Mouse (Mus musculus): ENCODE results near the gene Kif13a. TPM values are rescaled to one million over a fixed set of nuclear protein-coding genes. Genes with fewer than 3 reads are reported as not detected.

The Kif13a gene
- polyA plus RNA-seq, 1 experiment from 2014 or later: 13.8 TPM

DNA sequence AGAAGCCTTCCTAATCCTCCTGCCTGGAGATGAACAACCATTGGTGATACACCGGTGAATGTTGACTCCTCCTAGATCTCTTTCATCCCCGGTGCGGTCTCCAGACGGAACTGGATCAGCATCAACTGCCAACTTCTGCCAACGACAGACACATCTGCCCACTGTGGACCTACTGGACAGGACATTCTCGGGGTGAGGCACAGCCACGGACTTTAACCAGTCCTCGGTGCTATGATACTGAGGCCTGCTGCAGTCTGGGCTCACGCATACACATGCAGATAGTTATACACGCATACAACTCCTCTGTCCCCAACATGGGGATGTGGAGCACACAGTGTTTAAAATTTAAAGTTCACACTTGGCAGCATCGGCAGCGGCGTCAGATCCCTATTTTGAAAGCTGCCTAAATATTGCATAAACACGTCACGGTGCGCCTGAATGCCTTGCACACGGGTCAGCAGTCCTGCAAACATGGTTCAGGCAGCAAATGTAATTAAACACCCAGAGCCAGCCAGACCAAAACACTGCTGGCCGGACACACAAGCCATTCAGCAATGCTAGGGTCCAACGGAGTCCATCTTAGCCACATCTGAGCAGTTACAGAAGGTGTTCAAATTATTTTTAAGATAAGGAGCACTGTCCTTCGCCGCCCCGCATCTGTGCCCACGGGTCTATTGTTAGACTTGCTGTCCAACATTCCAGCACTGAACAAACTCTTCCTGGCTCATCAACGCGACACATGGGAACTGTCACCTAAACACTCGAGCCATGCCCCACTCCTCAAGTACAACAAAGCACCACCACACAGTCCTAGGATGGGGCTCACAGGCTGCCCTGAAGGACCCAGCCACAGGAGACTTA is 44.5 kb downstream of the Kif13a start:
- ATAC-seq (replicated peaks; ENCODE audit: low FRiP score) (no peak), DNase-seq (ENCODE audit: low spot score) (no peak)
- no peak overlapping the region for H3K9ac ChIP-seq (ENCODE audit: low read depth, low read length)
- no peaks in the 10 kb centered on the region for H3K27me3 ChIP-seq (replicated peaks; ENCODE audit: control insufficient read depth, insufficient read depth, low read length)
- H3K27ac ChIP-seq (ENCODE audit: low read depth, low read length): no peak overlapping the region
- H3K4me1 ChIP-seq (replicated peaks; ENCODE audit: control insufficient read depth, insufficient read depth, low read length): peaks cover 19% of the 10 kb centered on the region
- WGBS: 83% methylated on average over 26 of the region's 26 CpGs
- H3K36me3 ChIP-seq (ENCODE audit: control insufficient read depth, insufficient read depth, low read length): no peaks in the 10 kb centered on the region
- H3K4me2 ChIP-seq: no peak overlapping the region
- no peak overlapping the region for H3K4me3 ChIP-seq (ENCODE audit: low read depth, low read length)
- H3K9me3 ChIP-seq (ENCODE audit: control insufficient read depth, low read length): no peaks in the 10 kb centered on the region

DNA sequence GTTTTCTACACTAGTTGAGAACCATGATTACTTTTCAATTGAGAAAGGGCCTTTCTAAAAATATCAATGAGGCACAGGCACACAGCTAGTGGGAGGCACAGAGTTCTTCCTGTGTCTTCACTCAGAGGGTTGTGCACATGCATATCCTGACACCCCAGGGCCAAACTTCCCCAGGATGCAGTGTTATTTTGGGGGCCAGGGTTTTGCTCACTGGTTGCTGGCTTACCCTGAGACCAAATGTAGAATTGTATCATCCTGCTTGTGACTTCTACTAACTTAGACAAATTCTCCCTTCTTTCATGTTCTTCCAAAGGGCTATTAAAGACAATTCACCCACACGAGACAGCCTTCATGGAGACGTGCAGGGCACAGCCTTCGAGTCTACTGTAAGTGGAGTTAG is 45.7 kb downstream of the Kif13a start:
- peaks cover 19% of the 10 kb centered on the region for H3K4me1 ChIP-seq (replicated peaks; ENCODE audit: control insufficient read depth, insufficient read depth, low read length)
- H3K36me3 ChIP-seq (ENCODE audit: control insufficient read depth, insufficient read depth, low read length): no peaks in the 10 kb centered on the region
- WGBS: 80% methylated on average over 3 of the region's 3 CpGs
- H3K4me2 ChIP-seq: no peak overlapping the region
- ATAC-seq (replicated peaks; ENCODE audit: low FRiP score): no peak
- DNase-seq (ENCODE audit: low spot score): no peak
- no peak overlapping the region for H3K9ac ChIP-seq (ENCODE audit: low read depth, low read length)
- no peak overlapping the region for H3K27ac ChIP-seq (ENCODE audit: low read depth, low read length)
- no peaks in the 10 kb centered on the region for H3K9me3 ChIP-seq (ENCODE audit: control insufficient read depth, low read length)
- H3K27me3 ChIP-seq (replicated peaks; ENCODE audit: control insufficient read depth, insufficient read depth, low read length): no peaks in the 10 kb centered on the region
- no peak overlapping the region for H3K4me3 ChIP-seq (ENCODE audit: low read depth, low read length)

- WGBS: 55% methylated on average over 10 of the region's 10 CpGs
- Histone ChIP-seq H3K27ac (ENCODE audit: low read depth, low read length) (no peak overlapping the region), H3K27me3 (replicated peaks; ENCODE audit: control insufficient read depth, insufficient read depth, low read length) (no peaks in the 10 kb centered on the region), H3K4me2 (no peak overlapping the region), H3K9ac (ENCODE audit: low read depth, low read length) (no peak overlapping the region), H3K9me3 (ENCODE audit: control insufficient read depth, low read length) (no peaks in the 10 kb centered on the region), H3K36me3 (ENCODE audit: control insufficient read depth, insufficient read depth, low read length) (no peaks in the 10 kb centered on the region), H3K4me1 (replicated peaks; ENCODE audit: control insufficient read depth, insufficient read depth, low read length) (peaks cover 19% of the 10 kb centered on the region), H3K4me3 (ENCODE audit: low read depth, low read length) (no peak overlapping the region)
- DNase-seq (ENCODE audit: low spot score) (no peak), ATAC-seq (replicated peaks; ENCODE audit: low FRiP score) (no peak)
Measured at GRCm38 (mm10) chr13:46883381-46883780, 46.3 kb downstream of the Kif13a start.

DNA sequence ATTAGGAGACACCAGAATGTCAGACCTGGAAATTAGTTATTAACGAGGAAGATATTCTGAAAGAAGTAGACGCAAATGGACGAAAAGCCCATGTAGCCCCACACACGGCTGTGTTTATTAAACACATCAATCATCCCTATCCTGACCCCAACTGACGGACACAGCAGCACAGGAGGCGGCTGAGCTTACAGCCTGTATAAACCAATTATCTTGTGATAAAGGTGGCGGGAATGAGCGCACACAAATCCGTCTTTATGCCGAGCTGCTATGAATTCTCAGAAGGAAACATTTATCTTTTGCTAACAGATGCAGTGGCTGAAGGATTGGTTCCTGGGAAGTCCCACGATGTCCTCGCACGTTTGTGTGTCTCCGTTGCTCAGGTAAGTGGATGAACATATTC is 48.9 kb downstream of the Kif13a start:
- no peaks in the 10 kb centered on the region for H3K27me3 ChIP-seq (replicated peaks; ENCODE audit: control insufficient read depth, insufficient read depth, low read length)
- ATAC-seq (replicated peaks; ENCODE audit: low FRiP score): no peak
- no peak for DNase-seq (ENCODE audit: low spot score)
- H3K9ac ChIP-seq (ENCODE audit: low read depth, low read length): no peak overlapping the region
- WGBS: 70% methylated on average over 14 of the region's 14 CpGs
- no peak overlapping the region for H3K4me3 ChIP-seq (ENCODE audit: low read depth, low read length)
- H3K4me1 ChIP-seq (replicated peaks; ENCODE audit: control insufficient read depth, insufficient read depth, low read length): peaks cover 23% of the 10 kb centered on the region
- H3K36me3 ChIP-seq (ENCODE audit: control insufficient read depth, insufficient read depth, low read length): no peaks in the 10 kb centered on the region
- no peak overlapping the region for H3K27ac ChIP-seq (ENCODE audit: low read depth, low read length)
- H3K9me3 ChIP-seq (ENCODE audit: control insufficient read depth, low read length): no peaks in the 10 kb centered on the region
- no peak overlapping the region for H3K4me2 ChIP-seq

DNA sequence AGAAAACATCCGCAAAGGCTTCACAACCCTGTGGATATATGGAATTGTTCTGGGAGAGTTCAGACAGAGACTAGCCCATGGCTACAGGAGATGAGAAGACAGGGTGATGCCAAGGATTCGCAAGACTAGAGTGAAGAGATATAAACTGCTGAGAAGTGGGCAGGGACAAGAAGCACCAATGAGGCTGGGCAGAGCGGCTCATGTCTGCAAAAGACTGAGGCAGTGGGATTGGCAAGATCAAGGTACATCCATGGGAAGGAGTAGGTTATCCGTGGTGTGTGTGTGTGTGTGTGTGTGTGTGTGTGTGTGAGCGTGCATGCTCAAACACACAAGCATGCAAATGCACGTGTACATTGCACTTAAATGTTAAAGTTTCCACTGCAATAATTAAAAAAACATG is 49.4 kb downstream of the Kif13a start:
- no peak overlapping the region for H3K27ac ChIP-seq (ENCODE audit: low read depth, low read length)
- ATAC-seq (replicated peaks; ENCODE audit: low FRiP score): no peak
- H3K36me3 ChIP-seq (ENCODE audit: control insufficient read depth, insufficient read depth, low read length): no peaks in the 10 kb centered on the region
- no peak overlapping the region for H3K9ac ChIP-seq (ENCODE audit: low read depth, low read length)
- no peaks in the 10 kb centered on the region for H3K27me3 ChIP-seq (replicated peaks; ENCODE audit: control insufficient read depth, insufficient read depth, low read length)
- no peak for DNase-seq (ENCODE audit: low spot score)
- H3K4me3 ChIP-seq (ENCODE audit: low read depth, low read length): no peak overlapping the region
- peaks cover 20% of the 10 kb centered on the region for H3K4me1 ChIP-seq (replicated peaks; ENCODE audit: control insufficient read depth, insufficient read depth, low read length)
- 82% methylated on average over 6 of the region's 6 CpGs for WGBS
- no peak overlapping the region for H3K4me2 ChIP-seq
- H3K9me3 ChIP-seq (ENCODE audit: control insufficient read depth, low read length): no peaks in the 10 kb centered on the region

DNA sequence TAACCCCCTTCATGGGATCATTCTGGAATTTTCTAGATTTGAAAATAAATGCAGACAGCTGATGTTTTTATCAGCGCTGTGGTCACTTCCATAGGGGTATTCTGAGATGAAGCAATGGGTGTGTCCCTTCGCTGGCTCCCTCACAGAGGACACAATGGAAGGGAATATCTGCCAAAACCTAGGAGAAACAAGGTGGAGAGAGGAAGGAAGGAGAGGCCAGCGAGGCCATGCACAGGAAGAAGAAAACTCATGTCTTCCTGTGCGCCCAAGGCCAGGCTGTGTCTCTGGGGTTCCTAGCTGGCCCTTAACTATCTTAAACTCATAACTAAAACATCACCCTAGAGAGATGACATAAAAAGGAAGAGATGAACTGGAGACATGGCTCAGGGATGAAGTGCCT is 52.6 kb downstream of the Kif13a start:
- WGBS: 59% methylated on average over 4 of the region's 4 CpGs
- Histone ChIP-seq H3K9me3 (ENCODE audit: control insufficient read depth, low read length) (no peaks in the 10 kb centered on the region), H3K4me3 (ENCODE audit: low read depth, low read length) (no peak overlapping the region), H3K27me3 (replicated peaks; ENCODE audit: control insufficient read depth, insufficient read depth, low read length) (no peaks in the 10 kb centered on the region), H3K4me2 (no peak overlapping the region), H3K4me1 (replicated peaks; ENCODE audit: control insufficient read depth, insufficient read depth, low read length) (peaks cover 7% of the 10 kb centered on the region), H3K27ac (ENCODE audit: low read depth, low read length) (no peak overlapping the region), H3K9ac (ENCODE audit: low read depth, low read length) (no peak overlapping the region), H3K36me3 (ENCODE audit: control insufficient read depth, insufficient read depth, low read length) (no peaks in the 10 kb centered on the region)
- ATAC-seq (replicated peaks; ENCODE audit: low FRiP score): no peak
- no peak for DNase-seq (ENCODE audit: low spot score)

- Histone ChIP-seq H3K27me3 (replicated peaks; ENCODE audit: control insufficient read depth, insufficient read depth, low read length) (no peaks in the 10 kb centered on the region), H3K4me1 (replicated peaks; ENCODE audit: control insufficient read depth, insufficient read depth, low read length) (peaks cover 8% of the 10 kb centered on the region), H3K4me2 (no peak overlapping the region), H3K9me3 (ENCODE audit: control insufficient read depth, low read length) (no peaks in the 10 kb centered on the region), H3K9ac (ENCODE audit: low read depth, low read length) (no peak overlapping the region), H3K36me3 (ENCODE audit: control insufficient read depth, insufficient read depth, low read length) (no peaks in the 10 kb centered on the region), H3K27ac (ENCODE audit: low read depth, low read length) (no peak overlapping the region), H3K4me3 (ENCODE audit: low read depth, low read length) (no peak overlapping the region)
- ATAC-seq (replicated peaks; ENCODE audit: low FRiP score): peak; percentile 66
- no peak for DNase-seq (ENCODE audit: low spot score)
- WGBS: 49% methylated on average over 6 of the region's 6 CpGs
Measured at GRCm38 (mm10) chr13:46875377-46875776, 54.3 kb downstream of the Kif13a start.

GRCm38 (mm10) chr13:46872732-46873131 is 56.9 kb downstream of the Kif13a start:
- ATAC-seq (replicated peaks; ENCODE audit: low FRiP score) (no peak), DNase-seq (ENCODE audit: low spot score) (no peak)
- no peak overlapping the region for H3K9ac ChIP-seq (ENCODE audit: low read depth, low read length)
- 79% methylated on average over 11 of the region's 11 CpGs for WGBS
- H3K36me3 ChIP-seq (ENCODE audit: control insufficient read depth, insufficient read depth, low read length): no peaks in the 10 kb centered on the region
- no peaks in the 10 kb centered on the region for H3K9me3 ChIP-seq (ENCODE audit: control insufficient read depth, low read length)
- H3K4me3 ChIP-seq (ENCODE audit: low read depth, low read length): no peak overlapping the region
- peaks cover 8% of the 10 kb centered on the region for H3K4me1 ChIP-seq (replicated peaks; ENCODE audit: control insufficient read depth, insufficient read depth, low read length)
- no peak overlapping the region for H3K4me2 ChIP-seq
- no peaks in the 10 kb centered on the region for H3K27me3 ChIP-seq (replicated peaks; ENCODE audit: control insufficient read depth, insufficient read depth, low read length)
- H3K27ac ChIP-seq (ENCODE audit: low read depth, low read length): no peak overlapping the region

- WGBS: 65% methylated on average over 6 of the region's 6 CpGs
- no peaks in the 10 kb centered on the region for H3K9me3 ChIP-seq (ENCODE audit: control insufficient read depth, low read length)
- no peak overlapping the region for H3K4me3 ChIP-seq (ENCODE audit: low read depth, low read length)
- ATAC-seq (replicated peaks; ENCODE audit: low FRiP score) (no peak), DNase-seq (ENCODE audit: low spot score) (no peak)
- H3K36me3 ChIP-seq (ENCODE audit: control insufficient read depth, insufficient read depth, low read length): no peaks in the 10 kb centered on the region
- no peaks in the 10 kb centered on the region for H3K27me3 ChIP-seq (replicated peaks; ENCODE audit: control insufficient read depth, insufficient read depth, low read length)
- H3K9ac ChIP-seq (ENCODE audit: low read depth, low read length): no peak overlapping the region
- no peak overlapping the region for H3K4me2 ChIP-seq
- peaks cover 8% of the 10 kb centered on the region for H3K4me1 ChIP-seq (replicated peaks; ENCODE audit: control insufficient read depth, insufficient read depth, low read length)
- no peak overlapping the region for H3K27ac ChIP-seq (ENCODE audit: low read depth, low read length)
Measured at GRCm38 (mm10) chr13:46872194-46872593, 57.5 kb downstream of the Kif13a start.

All from liver, embryonic 11.5 days (tissue).